Mouse (Mus musculus) embryonic fibroblast, embryonic 13.5 days (primary cell): ENCODE measurements at regions not wholly inside any gene's neighbourhood (a gene's known extent, or its start where the extent isn't known, plus 50 kb on each side); places are given as distances from the start of the nearest gene placed in this dataset.

Source experiments
- H3K27ac ChIP-seq: 2 replicates; pipeline ENCODE4 v1.5.1; 2012; ENCODE audit warnings: low read length, control low read depth, inconsistent platforms; ENCODE audit not compliant: insufficient read depth
- H3K4me1 ChIP-seq: 2 replicates; pipeline ENCODE4 v1.6.1; 2011; ENCODE audit warnings: low read length; ENCODE audit not compliant: control insufficient read depth, insufficient read depth
- H3K4me3 ChIP-seq: 2 replicates; pipeline ENCODE4 v1.5.1; 2011; ENCODE audit warnings: mild to moderate bottlenecking, control low read depth, low read length; ENCODE audit not compliant: insufficient read depth
- CTCF ChIP-seq: IDR thresholded peaks from 2 replicates; pipeline ENCODE4 v1.5.1; 2011; ENCODE audit warnings: mild to moderate bottlenecking, control low read depth, low read length, moderate library complexity, borderline replicate concordance; ENCODE audit not compliant: insufficient read depth
- POLR2A ChIP-seq: IDR thresholded peaks from 2 replicates; pipeline ENCODE4 v1.6.1; 2011; ENCODE audit warnings: low read depth, mild to moderate bottlenecking, control low read depth, low read length, moderate library complexity

GRCm38 (mm10) chr1:76050264-76050663, 504.2 kb downstream of the Slc4a3 start:
- no peak overlapping the region for H3K27ac ChIP-seq
- H3K4me1 ChIP-seq, result no peaks in the 10 kb centered on the region
- H3K4me3 ChIP-seq, result no peak overlapping the region
- TF ChIP-seq CTCF (no peak), POLR2A (no peak)

DNA sequence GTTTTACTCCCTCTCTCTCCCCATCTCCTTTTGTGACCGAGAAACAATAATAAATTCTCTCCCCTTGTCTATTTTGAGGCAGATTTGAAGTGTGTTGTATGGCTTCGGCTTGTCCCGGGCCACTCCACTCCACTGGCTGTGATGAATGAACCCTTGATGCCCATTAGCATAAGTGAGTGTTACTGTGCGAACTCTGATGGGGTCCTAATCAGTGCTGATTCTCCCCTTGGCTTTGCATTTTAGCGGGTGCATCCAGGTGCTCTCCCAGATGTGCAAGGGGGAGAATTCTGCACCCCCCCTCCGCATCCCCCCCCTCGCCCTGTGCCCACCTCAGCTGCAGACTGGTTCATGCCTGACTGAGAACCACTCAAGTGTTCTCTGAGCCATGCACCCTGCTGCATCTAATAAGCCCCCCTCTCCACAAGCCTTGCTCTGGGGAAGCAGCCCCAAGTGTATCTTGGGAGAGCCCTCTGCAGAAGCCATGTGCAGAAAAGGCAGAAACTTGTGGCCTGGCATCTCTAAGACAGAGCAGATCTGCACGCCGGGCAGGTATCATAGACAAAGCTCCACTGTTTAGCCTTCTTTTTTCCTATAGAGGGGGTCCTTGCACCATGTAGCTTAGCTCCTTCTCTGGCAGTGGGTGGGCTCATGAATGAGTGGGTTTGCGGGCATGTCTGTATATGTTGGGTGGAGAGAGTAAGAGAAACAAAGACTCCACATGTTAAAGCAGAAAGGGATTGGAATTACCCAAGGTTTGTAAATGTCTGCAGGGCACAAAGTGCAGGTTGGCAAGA, 507.5 kb downstream of the Slc4a3 start:
- TF ChIP-seq CTCF (no peak), POLR2A (no peak)
- Histone ChIP-seq H3K27ac (no peak overlapping the region), H3K4me3 (no peak overlapping the region), H3K4me1 (no peaks in the 10 kb centered on the region)

DNA sequence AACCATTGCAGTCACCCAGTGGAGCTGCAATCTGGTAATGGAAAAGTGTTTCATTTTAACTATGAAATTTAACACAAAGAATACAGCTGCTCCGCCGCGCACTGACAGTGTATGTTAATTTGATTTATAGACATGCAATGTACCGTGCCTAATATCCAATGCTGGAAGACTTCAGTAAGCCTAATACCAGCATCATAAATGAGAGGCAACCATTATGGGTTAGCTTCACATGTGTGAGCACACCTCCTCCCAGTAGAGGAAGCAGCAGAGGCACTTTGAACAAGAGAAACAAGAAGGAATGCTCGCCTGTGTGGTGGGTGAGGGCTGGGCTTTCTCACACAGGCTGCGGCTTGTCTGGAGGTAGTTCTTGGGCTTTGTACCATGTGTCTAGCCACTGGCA, 519.7 kb downstream of the Slc4a3 start:
- TF ChIP-seq CTCF, result no peak
- TF ChIP-seq POLR2A, result no peak
- no peak overlapping the region for H3K27ac ChIP-seq
- H3K4me3 ChIP-seq, result no peak overlapping the region
- no peaks in the 10 kb centered on the region for H3K4me1 ChIP-seq

DNA sequence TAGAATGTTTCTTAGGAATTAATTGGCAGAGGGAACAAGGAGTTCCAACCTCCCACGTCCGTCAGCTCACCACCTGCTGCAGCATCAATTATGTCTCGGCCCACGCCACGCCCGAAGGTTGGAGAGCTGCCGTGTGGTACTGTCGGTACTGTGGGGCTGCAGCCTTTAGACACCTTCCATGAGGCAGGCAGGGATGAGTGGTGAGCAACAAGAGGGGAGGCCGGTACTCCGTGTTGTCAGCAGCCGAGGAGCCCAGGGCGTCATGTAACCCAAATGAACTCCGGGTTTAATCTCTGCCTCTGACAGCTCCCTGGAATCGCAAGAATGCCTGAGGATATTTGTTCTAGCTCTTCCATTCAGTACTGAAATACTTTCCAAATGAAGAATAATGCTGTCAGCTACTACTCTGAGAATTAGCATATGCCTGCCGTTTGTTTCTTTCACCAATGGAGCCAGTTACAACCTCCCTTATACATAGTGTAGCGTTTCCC, 524.8 kb downstream of the Slc4a3 start:
- Histone ChIP-seq H3K27ac (no peak overlapping the region), H3K4me3 (no peak overlapping the region), H3K4me1 (no peaks in the 10 kb centered on the region)
- TF ChIP-seq POLR2A (no peak), CTCF (no peak)

- no peaks in the 10 kb centered on the region for H3K4me1 ChIP-seq
- no peak overlapping the region for H3K27ac ChIP-seq
- TF ChIP-seq POLR2A, result no peak
- no peak for TF ChIP-seq CTCF
- H3K4me3 ChIP-seq, result no peak overlapping the region
Measured at GRCm38 (mm10) chr1:76075213-76075612, 529.1 kb downstream of the Slc4a3 start.

DNA sequence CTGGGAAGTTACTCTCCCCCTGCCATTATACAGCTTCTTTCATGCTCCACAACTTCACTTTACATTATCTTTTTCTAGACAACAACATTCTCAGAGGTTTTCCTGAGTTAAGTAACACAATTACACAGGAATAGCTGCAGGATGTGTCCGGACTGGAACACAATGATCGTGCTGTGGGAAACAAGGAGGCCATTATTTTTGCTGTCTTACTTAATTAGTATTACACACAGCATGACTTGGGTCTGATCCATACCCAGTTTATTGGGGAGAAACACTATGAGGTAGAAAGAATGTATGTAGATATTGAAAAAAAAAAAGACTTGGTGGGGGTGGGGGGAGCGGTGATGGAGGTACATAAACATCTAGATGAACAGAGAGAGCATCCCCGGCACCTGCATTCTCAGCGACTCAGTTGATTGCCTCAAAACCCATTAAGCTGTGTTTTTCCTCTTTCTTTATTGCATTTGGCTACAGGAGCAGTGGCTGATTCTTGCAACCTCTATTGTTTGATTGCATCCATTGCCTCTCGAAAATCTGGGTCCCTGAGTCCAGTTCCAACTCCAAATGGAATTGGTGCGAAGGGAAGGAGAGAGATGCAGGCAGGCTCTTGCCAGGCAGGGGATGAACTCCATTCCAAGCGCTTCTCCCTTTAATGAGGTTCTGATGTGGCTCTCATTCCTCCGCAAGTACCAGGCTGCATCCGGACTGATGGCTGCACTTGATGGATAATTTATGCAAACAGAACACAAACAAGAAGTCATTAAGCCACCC, 529.8 kb downstream of the Slc4a3 start:
- Histone ChIP-seq H3K27ac (no peak overlapping the region), H3K4me1 (no peaks in the 10 kb centered on the region), H3K4me3 (no peak overlapping the region)
- TF ChIP-seq CTCF (no peak), POLR2A (no peak)

DNA sequence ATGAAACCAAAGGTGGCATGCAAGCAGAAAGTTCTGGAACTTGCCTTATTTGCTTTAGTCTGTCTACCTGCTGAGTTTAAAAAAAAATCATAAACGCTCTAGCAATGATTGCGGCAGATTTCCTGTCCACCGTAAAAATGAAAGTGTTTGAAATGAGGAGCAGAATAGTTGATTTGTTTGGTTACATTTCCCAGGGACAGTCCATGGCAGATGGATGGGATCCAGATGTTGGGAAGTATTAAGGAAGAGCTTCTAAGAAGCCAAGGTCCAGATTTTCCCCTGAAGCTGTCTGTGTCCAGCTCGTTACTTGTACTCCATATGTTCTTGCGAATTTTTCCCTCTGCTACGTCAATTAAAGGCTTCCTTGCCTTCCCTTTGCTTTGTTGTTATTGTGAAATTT, 534.2 kb downstream of the Slc4a3 start:
- no peak overlapping the region for H3K27ac ChIP-seq

DNA sequence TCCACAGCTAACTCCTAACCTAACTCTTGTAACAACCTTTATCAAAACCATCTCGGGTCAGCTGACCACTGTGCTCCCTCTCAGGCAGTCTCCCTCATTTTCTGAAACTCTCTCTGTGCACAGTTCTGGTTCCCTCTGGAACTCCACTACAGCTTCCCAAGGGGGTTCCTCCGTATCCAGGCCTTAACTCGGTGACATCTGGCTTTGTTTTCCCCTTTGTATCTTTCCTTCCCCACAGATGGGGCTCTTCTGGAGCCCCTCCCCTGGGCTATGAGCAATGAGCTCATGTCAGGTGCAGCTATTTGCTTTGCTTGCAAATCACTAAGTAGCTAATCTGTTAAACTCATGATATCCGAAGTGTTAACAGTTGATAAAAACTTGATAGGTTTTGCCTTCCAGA, 535.6 kb downstream of the Slc4a3 start:
- Histone ChIP-seq H3K27ac (no peak overlapping the region), H3K4me3 (no peak overlapping the region), H3K4me1 (no peaks in the 10 kb centered on the region)
- TF ChIP-seq POLR2A (no peak), CTCF (no peak)

More for the DNA sequence above, 534.2 kb downstream of the Slc4a3 start:
- Histone ChIP-seq H3K4me3 (no peak overlapping the region), H3K4me1 (no peaks in the 10 kb centered on the region)
- TF ChIP-seq CTCF, result no peak
- TF ChIP-seq POLR2A, result no peak

- no peak overlapping the region for H3K4me3 ChIP-seq
- TF ChIP-seq CTCF (no peak), POLR2A (no peak)
Measured at GRCm38 (mm10) chr1:76083273-76084036, 537.4 kb downstream of the Slc4a3 start.

More at GRCm38 (mm10) chr1:76083273-76084036, 537.4 kb downstream of the Slc4a3 start:
- Histone ChIP-seq H3K4me1 (no peaks in the 10 kb centered on the region), H3K27ac (no peak overlapping the region)
